8 mouse cellular contexts compared by ENCODE assay signal in the genomic region with DNA sequence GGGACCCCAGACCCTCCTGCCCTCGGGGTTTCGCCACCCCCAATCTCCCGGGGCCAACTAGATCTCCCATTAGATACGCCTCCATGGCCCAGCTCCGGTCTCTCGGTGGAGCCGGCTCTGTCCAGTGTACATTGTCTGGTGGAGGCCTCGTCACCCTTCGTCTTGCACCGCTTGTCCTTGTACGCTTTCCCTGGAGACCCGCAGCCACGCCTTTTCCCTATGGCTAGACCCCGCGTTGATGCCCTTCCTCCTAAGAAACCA. TPM values are rescaled to one million over a fixed set of nuclear protein-coding genes. Genes with fewer than 3 reads are reported as not detected.
DNase-seq lines count a peak whose midpoint lies in the region; ATAC-seq and TF ChIP-seq lines count a peak whose summit lies in the region.

No protein-coding gene starts in this region.

- H3K4me1 ChIP-seq in kidney, embryonic 16.5 days (ENCODE audit: insufficient read depth, low read length): peaks cover 18% of the 10 kb centered on the region
- H3K4me1 ChIP-seq in cortical plate, adult 2 months (ENCODE audit: control insufficient read depth, insufficient read depth, low read length): no peaks in the 10 kb centered on the region
- peaks cover 6% of the 10 kb centered on the region for H3K4me1 ChIP-seq in hindbrain, embryonic 16.5 days (ENCODE audit: control insufficient read depth, insufficient read depth, low read depth, low read length)
- H3K4me1 ChIP-seq in midbrain, embryonic 16.5 days (ENCODE audit: control insufficient read depth, insufficient read depth, low read length): peaks cover 6% of the 10 kb centered on the region

- peak overlapping the region; percentile 85 for H3K4me2 ChIP-seq in kidney, embryonic 16.5 days (replicated peaks; ENCODE audit: low read depth, low read length)
- H3K4me2 ChIP-seq in hindbrain, embryonic 16.5 days (ENCODE audit: low read length): peak overlapping the region; percentile 79
- peak overlapping the region; percentile 97 for H3K4me2 ChIP-seq in midbrain, embryonic 16.5 days (ENCODE audit: low read length)

- no peaks in the 10 kb centered on the region for H3K27me3 ChIP-seq in kidney, embryonic 16.5 days (ENCODE audit: insufficient read depth, low read length)
- no peaks in the 10 kb centered on the region for H3K27me3 ChIP-seq in hindbrain, embryonic 16.5 days (replicated peaks; ENCODE audit: control insufficient read depth, insufficient read depth, low read length)
- no peaks in the 10 kb centered on the region for H3K27me3 ChIP-seq in midbrain, embryonic 16.5 days (ENCODE audit: control insufficient read depth, insufficient read depth, low read depth, low read length)

- TF ChIP-seq CTCF in cortical plate, adult 2 months (IDR thresholded peaks at IDR 0.05; ENCODE audit: extremely low read depth, insufficient read depth, low read length): no peak

- ATAC-seq in kidney, embryonic 16.5 days (ENCODE audit: low FRiP score, low TSS enrichment): no peak
- ATAC-seq in hindbrain, embryonic 16.5 days: no peak
- no peak for ATAC-seq in midbrain, embryonic 16.5 days

- H3K9ac ChIP-seq in kidney, embryonic 16.5 days (replicated peaks; ENCODE audit: low read length): peak overlapping the region; percentile 72
- H3K9ac ChIP-seq in hindbrain, embryonic 16.5 days (ENCODE audit: low read depth, low read length): peak overlapping the region; percentile 37
- H3K9ac ChIP-seq in midbrain, embryonic 16.5 days (ENCODE audit: low read depth, low read length): no peak overlapping the region

- no peaks in the 10 kb centered on the region for H3K9me3 ChIP-seq in kidney, embryonic 16.5 days (ENCODE audit: low read length)
- no peaks in the 10 kb centered on the region for H3K9me3 ChIP-seq in hindbrain, embryonic 16.5 days (ENCODE audit: control insufficient read depth, low read length)
- no peaks in the 10 kb centered on the region for H3K9me3 ChIP-seq in midbrain, embryonic 16.5 days (replicated peaks; ENCODE audit: control insufficient read depth, low read length, poor library complexity, severe bottlenecking)

- peak overlapping the region; percentile 84 for H3K4me3 ChIP-seq in kidney, embryonic 16.5 days (ENCODE audit: low read length)
- peak overlapping the region; percentile 24; the same call in 1 of the 2 replicates for H3K4me3 ChIP-seq in cortical plate, adult 2 months (ENCODE audit: insufficient read depth, low read length)
- peak overlapping the region; percentile 57 for H3K4me3 ChIP-seq in hindbrain, embryonic 16.5 days (ENCODE audit: low read length)
- H3K4me3 ChIP-seq in midbrain, embryonic 16.5 days (ENCODE audit: low read depth, low read length): peak overlapping the region; percentile 46

- no peak for TF ChIP-seq POLR2A in cortical plate, adult 2 months (IDR thresholded peaks at IDR 0.05; ENCODE audit: extremely low read depth, insufficient read depth, low read length)

- H3K36me3 ChIP-seq in kidney, embryonic 16.5 days (ENCODE audit: insufficient read depth, low read length): no peaks in the 10 kb centered on the region
- no peaks in the 10 kb centered on the region for H3K36me3 ChIP-seq in hindbrain, embryonic 16.5 days (ENCODE audit: control insufficient read depth, insufficient read depth, low read length)
- H3K36me3 ChIP-seq in midbrain, embryonic 16.5 days (ENCODE audit: control insufficient read depth, insufficient read depth, low read length): no peaks in the 10 kb centered on the region

- H3K27ac ChIP-seq in kidney, embryonic 16.5 days (ENCODE audit: low read length): no peak overlapping the region
- no peak overlapping the region for H3K27ac ChIP-seq in cortical plate, adult 2 months (ENCODE audit: insufficient read depth, low read length)
- no peak overlapping the region for H3K27ac ChIP-seq in hindbrain, embryonic 16.5 days (ENCODE audit: low read depth, low read length)
- no peak overlapping the region for H3K27ac ChIP-seq in midbrain, embryonic 16.5 days (ENCODE audit: low read length)

- under 1% methylated on average over 15 of the region's 15 CpGs for WGBS in kidney, embryonic 16.5 days
- WGBS in hindbrain, embryonic 16.5 days: 1% methylated on average over 15 of the region's 15 CpGs
- WGBS in midbrain, embryonic 16.5 days: 1% methylated on average over 15 of the region's 15 CpGs

- no peak for DNase-seq in kidney, adult 8-10 months
- DNase-seq in right cerebral cortex, postnatal 25 days: no peak
- no peak for DNase-seq in spleen, postnatal 4 days (ENCODE audit: low spot score in 2 of 2)
- DNase-seq in layer of hippocampus, adult 18-20 months (ENCODE audit: low spot score in 2 of 2): no peak

RNA-seq across cellular contexts. Expression of a gene that starts 0.6 kb away (rescaled TPM):
- polyA plus RNA-seq in kidney, embryonic 16.5 days (2015; fragmentation: Nextera tagmentation; extraction: Ambion mirVana): 58.2 and 65.1 TPM in 2 replicates
- polyA plus RNA-seq in cortical plate, adult 2 months (2012; rRNA removed): 1.2 and 1.4 TPM in 2 replicates
- polyA plus RNA-seq in hindbrain, embryonic 16.5 days (2015; fragmentation: Nextera tagmentation; extraction: Ambion mirVana): 9.8 and 14.6 TPM in 2 replicates
- 6.1 and 6.7 TPM in 2 replicates for polyA plus RNA-seq in midbrain, embryonic 16.5 days (2015; fragmentation: Nextera tagmentation; extraction: Ambion mirVana)
- under 1 TPM; 0.36 to 0.47 TPM for total RNA-seq in layer of hippocampus, adult 18-20 months (2021)

RNA-seq across cellular contexts. Expression of a gene that starts 0.9 kb away (rescaled TPM):
- 0.85 and 1.0 TPM in 2 replicates for polyA plus RNA-seq in kidney, embryonic 16.5 days (2015; fragmentation: Nextera tagmentation; extraction: Ambion mirVana)
- polyA plus RNA-seq in cortical plate, adult 2 months (2012; rRNA removed): 0.52 and 0.62 TPM in 2 replicates
- 0.97 and 0.98 TPM in 2 replicates for polyA plus RNA-seq in hindbrain, embryonic 16.5 days (2015; fragmentation: Nextera tagmentation; extraction: Ambion mirVana)
- polyA plus RNA-seq in midbrain, embryonic 16.5 days (2015; fragmentation: Nextera tagmentation; extraction: Ambion mirVana): 0.58 and 0.69 TPM in 2 replicates
- under 1 TPM; 0.68 to 0.72 TPM for total RNA-seq in layer of hippocampus, adult 18-20 months (2021)

RNA-seq across cellular contexts. Expression of a gene that starts 16.9 kb away (rescaled TPM):
- polyA plus RNA-seq in kidney, embryonic 16.5 days (2015; fragmentation: Nextera tagmentation; extraction: Ambion mirVana): 105 and 143 TPM in 2 replicates
- polyA plus RNA-seq in cortical plate, adult 2 months (2012; rRNA removed): 181 and 183 TPM in 2 replicates
- polyA plus RNA-seq in hindbrain, embryonic 16.5 days (2015; fragmentation: Nextera tagmentation; extraction: Ambion mirVana): 202 and 254 TPM in 2 replicates
- 225 and 231 TPM in 2 replicates for polyA plus RNA-seq in midbrain, embryonic 16.5 days (2015; fragmentation: Nextera tagmentation; extraction: Ambion mirVana)
- 100 to 1,000 TPM; 274 to 277 TPM for total RNA-seq in layer of hippocampus, adult 18-20 months (2021)

RNA-seq across cellular contexts. Expression of a gene that starts 41.6 kb away (rescaled TPM):
- 9.4 and 11.6 TPM in 2 replicates for polyA plus RNA-seq in kidney, embryonic 16.5 days (2015; fragmentation: Nextera tagmentation; extraction: Ambion mirVana)
- polyA plus RNA-seq in cortical plate, adult 2 months (2012; rRNA removed): 42.4 and 48.4 TPM in 2 replicates
- polyA plus RNA-seq in hindbrain, embryonic 16.5 days (2015; fragmentation: Nextera tagmentation; extraction: Ambion mirVana): 5.9 and 6.2 TPM in 2 replicates
- 5.4 and 6.3 TPM in 2 replicates for polyA plus RNA-seq in midbrain, embryonic 16.5 days (2015; fragmentation: Nextera tagmentation; extraction: Ambion mirVana)
- total RNA-seq in layer of hippocampus, adult 18-20 months (2021): 10 to 100 TPM; 42.1 to 44.4 TPM

RNA-seq across cellular contexts. Expression of a gene that starts 45.4 kb away (rescaled TPM):
- polyA plus RNA-seq in kidney, embryonic 16.5 days (2015; fragmentation: Nextera tagmentation; extraction: Ambion mirVana): 0.51 and 1.1 TPM in 2 replicates
- 0.13 and 0.21 TPM in 2 replicates for polyA plus RNA-seq in cortical plate, adult 2 months (2012; rRNA removed)
- 0.90 and 0.94 TPM in 2 replicates for polyA plus RNA-seq in hindbrain, embryonic 16.5 days (2015; fragmentation: Nextera tagmentation; extraction: Ambion mirVana)
- 1.1 and 1.3 TPM in 2 replicates for polyA plus RNA-seq in midbrain, embryonic 16.5 days (2015; fragmentation: Nextera tagmentation; extraction: Ambion mirVana)
- under 1 TPM; 0.50 to 0.61 TPM for total RNA-seq in layer of hippocampus, adult 18-20 months (2021)

Comparison
In these comparisons a context has a peak if more than half of its experiments do, and no peak if none do; other contexts are left out.
1. H3K4me3 ChIP-seq: peak in every context shown above with its lines; median percentile 84 in kidney, embryonic 16.5 days; 57 in hindbrain, embryonic 16.5 days; 46 in midbrain, embryonic 16.5 days; 24 in cortical plate, adult 2 months.